Mouse (Mus musculus): ENCODE measurements around the gene Ptprd. TPM values are rescaled to one million over a fixed set of nuclear protein-coding genes. Genes with fewer than 3 reads are reported as not detected.

The Ptprd gene
- total and polyA plus RNA-seq, 3 experiments = not detected

DNA sequence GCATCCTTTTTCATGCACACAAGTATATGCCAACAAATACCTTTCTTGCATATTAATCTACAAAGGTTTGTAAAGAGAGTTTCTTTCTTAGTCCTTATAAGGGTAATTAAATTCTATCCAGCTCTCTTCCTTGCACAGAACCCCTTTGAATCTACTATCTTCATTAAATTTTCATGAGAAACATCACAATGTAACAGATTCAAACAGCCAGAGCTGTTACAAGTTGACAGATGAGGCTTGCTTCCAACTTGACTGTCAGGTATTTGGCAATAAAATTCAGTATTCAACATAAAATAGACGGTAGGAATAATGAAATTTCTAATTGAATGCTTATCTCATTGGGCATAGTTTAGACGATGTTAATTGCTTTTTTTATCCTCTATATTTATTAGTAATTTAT lies 2067.4 kb downstream of the Ptprd start:
- Histone ChIP-seq H3K9me3 (replicated peaks; ENCODE audit: insufficient read depth, low read length) (no peaks in the 10 kb centered on the region), H3K4me1 (ENCODE audit: control insufficient read depth in 1 of 2, insufficient read depth in 2 of 2, low read length in 2 of 2) (no peaks in the 10 kb centered on the region), H3K36me3 (ENCODE audit: control insufficient read depth in 1 of 2, insufficient read depth in 2 of 2, low read length in 2 of 2) (no peaks in the 10 kb centered on the region), H3K79me2 (ENCODE audit: control insufficient read depth, insufficient read depth, low read length, poor library complexity) (no peaks in the 10 kb centered on the region), H3K27ac (ENCODE audit: control insufficient read depth, low read depth, low read length) (no peak overlapping the region), H3K27me3 (ENCODE audit: control insufficient read depth in 1 of 2, insufficient read depth in 2 of 2, low read length in 2 of 2) (no peaks in the 10 kb centered on the region), H3K4me3 (ENCODE audit: control insufficient read depth in 1 of 2, insufficient read depth in 1 of 2, low read depth in 2 of 2, low read length in 2 of 2) (no peak overlapping the region), H3K9ac (ENCODE audit: control insufficient read depth, low read depth, low read length, poor library complexity, severe bottlenecking) (no peak overlapping the region)
- no peak for DNase-seq (ENCODE audit: low read depth, low spot score)
- TF ChIP-seq USF2 (IDR thresholded peaks at IDR 0.05; ENCODE audit: borderline replicate concordance in 1 of 2, insufficient read depth in 1 of 2, low read depth in 1 of 2, low read length in 2 of 2) = no peak
- no peak for TF ChIP-seq USF1 (IDR thresholded peaks at IDR 0.05; ENCODE audit: low read depth, low read length)
- TF ChIP-seq POLR2AphosphoS5 (IDR thresholded peaks at IDR 0.05; ENCODE audit: borderline replicate concordance, low read depth, low read length) = no peak
- TF ChIP-seq MAFK (IDR thresholded peaks at IDR 0.05; ENCODE audit: borderline replicate concordance, low read depth, low read length) = no peak
- TF ChIP-seq KAT2A (conservative IDR thresholded peaks at IDR 0.05; ENCODE audit: low read depth, low read length) = no peak
- TF ChIP-seq NELFE (IDR thresholded peaks at IDR 0.05; ENCODE audit: low read depth, low read length) = no peak
- TF ChIP-seq JUND (IDR thresholded peaks at IDR 0.05; ENCODE audit: low read depth, low read length) = no peak
- TF ChIP-seq MAX (IDR thresholded peaks at IDR 0.05; ENCODE audit: low read length) = no peak
- no peak for TF ChIP-seq MXI1 (IDR thresholded peaks at IDR 0.05; ENCODE audit: low read depth, low read length)
- no peak for TF ChIP-seq POLR2A (IDR thresholded peaks at IDR 0.05; ENCODE audit: control insufficient read depth in 1 of 2, insufficient read depth in 1 of 2, low read depth in 1 of 2, low read length in 2 of 2, poor library complexity in 1 of 2)
- TF ChIP-seq EP300 (IDR thresholded peaks at IDR 0.05; ENCODE audit: low read depth in 1 of 2, low read length in 2 of 2) = no peak
- no peak for TF ChIP-seq MAZ (IDR thresholded peaks at IDR 0.05; ENCODE audit: low read depth, low read length)
- no peak for TF ChIP-seq SMC3 (IDR thresholded peaks at IDR 0.05; ENCODE audit: low read depth, low read length)
- no peak for TF ChIP-seq RCOR1 (IDR thresholded peaks at IDR 0.05; ENCODE audit: low read depth, low read length)
- TF ChIP-seq ZKSCAN1 (IDR thresholded peaks at IDR 0.05; ENCODE audit: low read depth, low read length) = no peak
- no peak for TF ChIP-seq ETS1 (IDR thresholded peaks at IDR 0.05; ENCODE audit: low read depth, low read length)
- no peak for TF ChIP-seq E2F4 (IDR thresholded peaks at IDR 0.05; ENCODE audit: borderline replicate concordance, low read depth, low read length)
- no peak for TF ChIP-seq TBP (IDR thresholded peaks at IDR 0.05; ENCODE audit: low read depth, low read length)
- TF ChIP-seq CTCF (IDR thresholded peaks at IDR 0.05 in 2 of 3, conservative IDR thresholded peaks at IDR 0.05 in 1 of 3; ENCODE audit: control insufficient read depth in 1 of 3, insufficient read depth in 1 of 3, low read depth in 2 of 3, low read length in 3 of 3, poor library complexity in 1 of 3, severe bottlenecking in 1 of 3) = no peak
- no peak for TF ChIP-seq MEF2A (IDR thresholded peaks at IDR 0.05; ENCODE audit: extremely low read depth, insufficient replicate concordance, low read depth, low read length, poor library complexity, severe bottlenecking)

DNA sequence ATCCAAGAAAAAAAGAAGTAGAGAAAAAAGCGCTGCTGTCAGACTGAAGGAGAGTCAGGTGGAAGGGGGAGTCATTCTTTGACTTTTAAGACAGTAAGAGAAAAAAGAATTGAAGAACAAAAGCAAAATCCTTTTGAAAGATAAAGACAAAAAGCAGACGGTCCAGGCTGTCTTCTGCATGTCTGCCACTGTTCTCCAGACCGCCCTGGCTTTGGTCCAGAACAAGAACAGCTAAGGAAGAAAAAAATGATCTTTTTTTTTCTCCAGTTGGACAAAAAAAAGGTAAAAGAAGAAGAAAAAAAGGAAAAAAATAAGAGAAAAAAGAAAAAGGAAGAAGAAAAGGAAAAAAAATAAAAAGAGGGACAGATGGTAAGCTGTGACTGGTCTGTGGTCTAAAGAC lies 2073.9 kb downstream of the Ptprd start:
- no peak overlapping the region for H3K27ac ChIP-seq (ENCODE audit: control insufficient read depth, low read depth, low read length)
- no peaks in the 10 kb centered on the region for H3K27me3 ChIP-seq (ENCODE audit: control insufficient read depth in 1 of 2, insufficient read depth in 2 of 2, low read length in 2 of 2)
- no peak for DNase-seq (ENCODE audit: low read depth, low spot score)
- H3K4me1 ChIP-seq (ENCODE audit: control insufficient read depth in 1 of 2, insufficient read depth in 2 of 2, low read length in 2 of 2) = no peaks in the 10 kb centered on the region
- no peaks in the 10 kb centered on the region for H3K9me3 ChIP-seq (replicated peaks; ENCODE audit: insufficient read depth, low read length)
- no peaks in the 10 kb centered on the region for H3K36me3 ChIP-seq (ENCODE audit: control insufficient read depth in 1 of 2, insufficient read depth in 2 of 2, low read length in 2 of 2)
- TF ChIP-seq UBTF (IDR thresholded peaks at IDR 0.05; ENCODE audit: borderline replicate concordance, insufficient read depth, low read depth, low read length) (no peak), E2F4 (IDR thresholded peaks at IDR 0.05; ENCODE audit: borderline replicate concordance, low read depth, low read length) (no peak), USF2 (IDR thresholded peaks at IDR 0.05; ENCODE audit: borderline replicate concordance in 1 of 2, insufficient read depth in 1 of 2, low read depth in 1 of 2, low read length in 2 of 2) (no peak), MEF2A (IDR thresholded peaks at IDR 0.05; ENCODE audit: extremely low read depth, insufficient replicate concordance, low read depth, low read length, poor library complexity, severe bottlenecking) (no peak), ETS1 (IDR thresholded peaks at IDR 0.05; ENCODE audit: low read depth, low read length) (no peak), SIN3A (IDR thresholded peaks at IDR 0.05; ENCODE audit: low read length) (no peak), POLR2AphosphoS5 (IDR thresholded peaks at IDR 0.05; ENCODE audit: borderline replicate concordance, low read depth, low read length) (no peak), TBP (IDR thresholded peaks at IDR 0.05; ENCODE audit: low read depth, low read length) (no peak), JUND (IDR thresholded peaks at IDR 0.05; ENCODE audit: low read depth, low read length) (no peak), NELFE (IDR thresholded peaks at IDR 0.05; ENCODE audit: low read depth, low read length) (no peak), ZMIZ1 (IDR thresholded peaks at IDR 0.05; ENCODE audit: low read depth, low read length) (no peak), GATA1 (IDR thresholded peaks at IDR 0.05; ENCODE audit: low read depth, low read length) (no peak), BHLHE40 (IDR thresholded peaks at IDR 0.05; ENCODE audit: borderline replicate concordance, low read depth, low read length) (no peak), GABPA (IDR thresholded peaks at IDR 0.05; ENCODE audit: low read depth, low read length) (no peak), RCOR1 (IDR thresholded peaks at IDR 0.05; ENCODE audit: low read depth, low read length) (no peak), MAFK (IDR thresholded peaks at IDR 0.05; ENCODE audit: borderline replicate concordance, low read depth, low read length) (no peak), USF1 (IDR thresholded peaks at IDR 0.05; ENCODE audit: low read depth, low read length) (no peak), SMC3 (IDR thresholded peaks at IDR 0.05; ENCODE audit: low read depth, low read length) (no peak)
- no peak overlapping the region for H3K9ac ChIP-seq (ENCODE audit: control insufficient read depth, low read depth, low read length, poor library complexity, severe bottlenecking)
- no peak overlapping the region for H3K4me3 ChIP-seq (ENCODE audit: control insufficient read depth in 1 of 2, insufficient read depth in 1 of 2, low read depth in 2 of 2, low read length in 2 of 2)
- no peaks in the 10 kb centered on the region for H3K79me2 ChIP-seq (ENCODE audit: control insufficient read depth, insufficient read depth, low read length, poor library complexity)

Measured in MEL (cell line).